Mouse (Mus musculus): ENCODE measurements around the gene Aldh1a2. TPM values are rescaled to one million over a fixed set of nuclear protein-coding genes. Genes with fewer than 3 reads are reported as not detected.

The Aldh1a2 gene
- 10 to 100 TPM; 11.3 to 11.5 TPM for total RNA-seq (2021)

- intact Hi-C loops (cut with DNase I): loop anchor here (10.0 kb wide), 3 partner anchors 139 to 399 kb away; no protein-coding TSS in a partner anchor
- peak; percentile 72 for DNase-seq
These were observed at the start of gene Aldh1a2 for GRCm38 (mm10) chr9:71215248-71216035. TSS of gene Aldh1a2 (plus strand) at chr9:71215789.

DNA sequence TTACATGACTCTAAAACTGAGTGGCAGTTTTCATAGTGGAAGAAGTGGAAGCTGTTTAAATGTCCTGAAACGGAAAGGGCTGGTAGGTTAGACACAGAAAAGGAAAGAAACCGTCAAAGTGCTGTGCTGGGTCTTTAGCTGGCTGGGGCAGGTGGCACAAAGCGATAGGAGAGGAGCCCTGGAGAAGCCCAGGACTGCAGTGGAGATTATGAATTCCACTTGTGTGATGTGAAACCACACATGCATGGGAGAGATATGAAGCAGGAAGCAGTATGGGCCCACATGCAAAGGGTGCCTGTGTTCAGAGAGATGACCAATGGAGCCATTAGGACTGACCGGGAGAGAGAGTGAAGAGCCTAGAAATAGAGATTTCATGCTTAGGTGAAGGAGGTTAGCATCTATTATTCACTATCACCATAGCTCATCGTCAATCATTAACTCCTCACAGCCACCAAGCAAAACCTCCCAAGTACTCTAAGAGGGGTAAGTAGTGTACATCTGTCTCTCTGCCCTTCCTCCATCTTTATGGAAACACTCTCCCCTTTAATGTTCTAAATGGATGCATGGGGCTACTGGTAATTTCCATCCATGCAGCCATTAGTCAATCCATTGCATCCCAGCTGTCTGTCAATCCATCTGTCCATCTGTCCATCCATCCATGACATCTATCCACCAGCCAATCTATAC lies 49.4 kb upstream of the Aldh1a2 start:
- DNase-seq: no peak
- intact Hi-C loops (cut with DNase I): no loop called here

- no peak for DNase-seq
- intact Hi-C loops (cut with DNase I): no loop called here
These were observed 48.6 kb upstream of the Aldh1a2 start for GRCm38 (mm10) chr9:71166871-71167465.

DNA sequence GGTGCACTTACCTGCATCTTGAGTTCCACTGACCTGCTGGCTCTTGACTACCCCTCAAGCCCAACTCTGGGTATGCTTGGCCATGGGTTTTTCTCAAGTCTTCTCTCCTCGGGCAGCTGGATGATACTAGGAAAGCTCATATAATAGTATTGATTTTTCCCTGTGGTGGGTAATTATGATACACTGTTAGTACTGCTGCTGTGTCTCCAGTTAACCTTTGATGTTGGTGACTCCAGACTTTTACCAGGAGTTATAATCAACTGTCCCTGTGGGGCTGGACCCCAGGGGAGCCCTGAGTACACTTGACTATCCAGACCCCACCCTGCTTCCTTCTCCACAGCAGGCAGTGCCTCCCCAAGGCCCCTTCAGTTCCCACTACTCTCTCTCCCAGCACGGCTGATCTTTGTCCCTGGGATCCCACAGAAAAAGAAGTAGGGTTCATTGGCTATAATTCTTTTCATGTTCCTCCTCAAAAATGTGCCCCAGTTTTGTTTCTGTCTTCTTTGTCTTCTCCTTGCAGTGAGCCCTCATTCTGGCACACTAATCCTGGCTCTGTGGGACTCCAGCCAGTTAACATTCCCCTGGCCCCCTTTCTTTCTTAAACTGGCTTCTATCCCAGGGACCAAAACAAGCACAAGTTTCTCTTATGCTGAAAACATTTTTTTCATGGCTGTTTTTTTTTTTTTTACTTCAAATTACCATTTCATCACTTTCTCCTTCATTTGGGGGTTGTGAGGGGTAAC lies 47.9 kb upstream of the Aldh1a2 start:
- intact Hi-C loops (cut with DNase I): no loop called here
- DNase-seq: peak; percentile 38

DNA sequence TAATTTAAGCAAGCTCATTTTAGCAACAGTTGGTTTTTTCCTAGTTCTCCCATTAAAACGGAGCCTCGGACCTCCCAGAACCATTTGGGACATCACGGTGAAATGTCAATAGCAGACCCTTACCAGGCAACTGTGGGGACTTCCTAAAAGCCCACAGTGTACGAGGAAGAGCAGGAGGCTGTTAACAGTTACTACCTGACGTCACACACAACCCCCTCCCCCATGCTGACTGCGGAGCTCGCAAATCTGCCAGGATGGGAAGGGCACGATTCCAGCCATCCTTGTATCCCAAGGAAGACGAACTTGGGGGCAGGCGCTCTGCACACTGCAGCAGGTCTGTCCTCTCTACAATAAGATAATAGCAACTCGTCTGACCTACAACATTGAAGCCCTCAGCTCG lies 47.1 kb upstream of the Aldh1a2 start, which contains the start of gene Aqp9:
TSS of gene Aqp9 (minus strand) at position 172 of the 400 bp plus-strand sequence.
- peak; percentile 33 for DNase-seq

DNA sequence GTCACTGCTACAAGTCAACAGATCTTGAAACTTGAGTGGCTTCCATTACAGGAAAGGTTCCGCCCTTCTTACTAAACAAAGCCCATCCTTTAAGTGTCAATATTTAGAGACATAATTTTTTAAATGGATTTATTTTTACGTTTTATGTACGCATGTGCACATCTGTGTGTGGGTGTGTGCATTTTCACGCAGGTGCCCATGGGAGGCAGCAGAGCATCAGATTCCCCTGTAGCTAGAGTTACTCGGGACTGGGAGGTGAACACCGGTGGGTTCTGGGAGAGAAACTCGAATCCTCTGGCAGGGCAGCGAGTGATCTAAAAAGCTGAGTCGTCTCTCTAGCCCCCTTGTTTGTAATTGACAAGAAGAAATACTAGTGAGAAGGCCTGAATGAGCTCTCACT lies 42.1 kb upstream of the Aldh1a2 start:
- intact Hi-C loops (cut with DNase I): no loop called here

More for the DNA sequence above, 47.1 kb upstream of the Aldh1a2 start, which contains the start of gene Aqp9:
- intact Hi-C loops (cut with DNase I): no loop called here

DNA sequence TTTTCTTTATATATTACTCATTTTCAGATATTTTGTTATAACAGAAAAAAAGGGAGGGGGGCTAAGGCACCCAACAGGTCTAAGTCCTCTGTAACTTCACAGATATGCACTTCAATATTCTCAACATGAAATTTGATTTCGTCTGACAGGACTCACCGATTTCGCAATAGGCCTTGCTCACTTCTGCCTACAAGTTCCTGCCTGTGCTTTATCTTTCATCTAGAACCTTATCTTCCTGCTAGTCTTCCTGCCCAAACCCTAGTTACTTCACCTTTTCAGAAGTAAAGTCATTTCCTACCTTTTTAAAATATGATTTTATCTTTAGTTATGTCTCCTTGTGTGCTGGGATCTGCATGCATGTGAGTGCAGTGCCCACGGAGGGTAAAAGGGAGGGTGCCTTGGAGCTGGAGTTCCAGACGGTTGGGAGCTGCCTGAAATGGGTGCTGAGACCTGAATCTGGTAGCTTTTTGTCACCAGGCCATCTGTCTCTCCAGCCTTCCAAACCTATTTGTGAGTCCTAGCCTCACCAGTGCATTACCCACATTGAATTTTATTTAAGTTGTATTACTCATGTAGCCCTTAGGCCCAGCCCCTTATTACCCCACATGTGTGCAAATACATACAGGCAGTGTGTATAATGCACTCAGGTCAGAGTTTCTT lies 41.1 kb upstream of the Aldh1a2 start:
- intact Hi-C loops (cut with DNase I): no loop called here
- DNase-seq: no peak

More for the DNA sequence above, 42.1 kb upstream of the Aldh1a2 start:
- no peak for DNase-seq

GRCm38 (mm10) chr9:71175686-71176085 lies 39.9 kb upstream of the Aldh1a2 start:
- no peak for DNase-seq
- intact Hi-C loops (cut with DNase I): no loop called here

DNA sequence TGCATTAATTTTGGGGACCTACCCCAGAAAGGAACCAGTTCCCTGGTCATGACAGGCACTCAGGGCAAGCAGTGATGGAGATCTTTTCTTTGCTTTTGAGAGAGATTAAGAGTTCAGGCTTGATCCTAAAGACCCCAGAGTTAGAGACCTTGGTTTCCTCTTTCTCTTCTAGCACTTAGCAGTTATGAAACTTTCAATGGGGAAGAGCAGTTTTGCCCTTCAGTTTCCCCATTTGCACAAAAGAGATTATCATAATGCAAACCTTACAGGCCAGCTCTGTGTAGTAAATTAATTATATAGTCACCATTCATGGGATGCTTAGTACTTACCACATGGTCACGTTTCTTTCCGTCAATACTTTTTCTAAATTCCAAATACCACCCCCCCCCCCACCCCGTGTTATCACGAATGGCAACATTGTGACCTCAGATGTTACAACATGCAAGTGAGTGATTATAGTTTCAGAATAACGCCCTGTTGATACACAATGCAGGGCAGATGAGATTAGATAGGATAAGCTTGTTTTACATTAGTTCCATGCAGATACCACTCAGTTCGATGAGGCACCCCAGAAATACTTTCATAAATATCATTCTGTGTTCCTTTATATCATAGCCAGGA lies 36.2 kb upstream of the Aldh1a2 start:
- intact Hi-C loops (cut with DNase I): no loop called here
- DNase-seq: no peak

DNA sequence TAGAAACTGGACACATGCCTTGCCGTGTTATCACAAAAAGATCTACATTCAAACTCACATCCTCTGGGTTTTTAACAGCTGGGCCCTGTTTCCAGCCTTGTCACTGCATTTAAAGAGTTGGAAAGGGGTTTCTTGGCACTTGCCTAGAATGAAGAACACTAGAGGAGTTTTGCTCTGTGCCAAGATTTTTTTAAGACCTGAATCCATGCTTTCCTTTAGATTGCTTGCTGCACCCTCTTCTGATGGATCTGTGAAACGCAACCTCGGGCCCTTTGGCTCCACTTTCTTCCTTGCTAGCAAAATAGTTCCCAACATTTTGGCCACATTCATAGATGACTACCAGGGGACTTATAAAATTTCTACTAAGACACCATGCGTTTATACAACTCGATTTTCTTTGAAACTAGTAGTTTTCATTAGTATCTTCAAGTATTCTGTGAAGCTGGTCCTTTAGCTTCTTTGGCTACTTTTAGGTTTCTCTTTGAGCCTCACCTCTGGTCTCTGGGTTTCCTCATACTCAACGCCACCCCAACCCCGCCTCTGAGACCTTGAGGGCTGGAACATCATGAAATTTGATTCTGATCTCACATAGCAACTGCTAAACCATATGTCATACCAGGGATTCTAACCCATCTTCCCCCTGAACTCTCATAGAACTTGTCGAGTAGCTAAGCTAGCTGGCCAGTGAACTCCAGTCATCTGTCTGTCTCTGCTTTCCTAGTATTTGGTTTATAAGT lies 35.5 kb upstream of the Aldh1a2 start:
- no peak for DNase-seq
- intact Hi-C loops (cut with DNase I): loop anchor here (10.0 kb wide), 1 partner anchor 45 kb away; no protein-coding TSS in a partner anchor

- intact Hi-C loops (cut with DNase I): loop anchor here (10.0 kb wide), 1 partner anchor 50 kb away; no protein-coding TSS in a partner anchor
These were observed 30.3 kb upstream of the Aldh1a2 start for GRCm38 (mm10) chr9:71185285-71185684.

GRCm38 (mm10) chr9:71185823-71186222 lies 29.8 kb upstream of the Aldh1a2 start:
- DNase-seq: no peak
- intact Hi-C loops (cut with DNase I): loop anchor here (10.0 kb wide), 1 partner anchor 51 kb away; no protein-coding TSS in a partner anchor

More at GRCm38 (mm10) chr9:71185285-71185684, 30.3 kb upstream of the Aldh1a2 start:
- no peak for DNase-seq

GRCm38 (mm10) chr9:71187396-71187795 lies 28.2 kb upstream of the Aldh1a2 start:
- intact Hi-C loops (cut with DNase I): loop anchor here (10.0 kb wide), 1 partner anchor 53 kb away; no protein-coding TSS in a partner anchor
- DNase-seq: no peak

DNA sequence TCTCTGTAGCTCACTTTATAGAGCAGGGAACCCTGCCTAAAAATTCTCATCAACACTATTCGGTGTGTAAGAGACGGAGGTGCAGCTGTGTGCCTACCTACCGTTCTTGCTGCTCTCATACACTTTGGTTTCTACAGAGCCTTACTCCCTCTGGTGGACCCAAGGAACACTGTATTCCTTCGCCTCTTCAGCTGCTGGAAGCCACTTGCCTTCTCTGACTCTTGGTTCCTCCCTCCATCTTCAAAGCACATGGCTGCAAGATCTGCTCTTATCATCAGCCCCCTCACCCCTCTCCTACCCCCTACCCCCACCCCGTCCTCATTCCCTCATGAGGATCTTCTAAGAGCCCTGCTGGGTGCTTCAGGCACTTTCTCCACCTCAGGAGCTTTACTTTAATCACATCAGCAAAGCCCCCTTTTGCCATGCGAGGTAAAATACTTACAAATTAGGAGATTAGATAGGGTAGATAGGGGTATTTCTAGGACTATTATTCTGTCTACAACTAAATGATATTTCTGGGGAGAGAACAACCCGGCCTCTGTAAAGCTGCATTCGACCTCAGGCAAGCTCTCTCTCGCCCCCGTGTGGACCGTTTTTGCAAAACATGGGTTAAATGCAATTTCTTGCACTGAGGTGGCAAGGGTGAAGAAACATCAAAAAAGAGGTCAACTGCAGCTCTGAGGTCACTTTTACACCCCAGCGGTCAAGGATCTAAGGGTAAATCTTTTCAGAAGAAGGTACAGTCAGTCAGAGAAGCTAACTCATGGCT lies 26.8 kb upstream of the Aldh1a2 start:
- intact Hi-C loops (cut with DNase I): loop anchor here (10.0 kb wide), 1 partner anchor 54 kb away; no protein-coding TSS in a partner anchor
- DNase-seq: peak; percentile 68

DNA sequence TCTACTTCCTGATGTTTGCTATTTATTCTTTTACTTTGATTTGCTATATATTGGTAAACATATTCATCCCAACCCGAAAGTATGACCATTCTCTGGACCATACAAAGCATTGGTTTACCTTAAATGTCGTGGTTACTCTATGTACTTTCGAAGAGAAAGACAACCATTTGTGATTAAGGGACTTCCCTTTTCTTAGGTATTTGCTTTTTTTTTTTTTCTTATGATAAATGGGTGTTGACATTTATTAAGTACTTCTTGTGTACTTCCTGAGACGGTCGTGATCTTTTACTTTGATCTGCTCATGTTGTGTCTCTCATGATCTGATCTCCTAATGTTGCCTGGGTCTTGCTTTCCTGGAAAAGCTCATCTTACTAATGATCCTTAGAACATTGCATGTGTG lies 16.8 kb upstream of the Aldh1a2 start:
- intact Hi-C loops (cut with DNase I): no loop called here
- DNase-seq: no peak

DNA sequence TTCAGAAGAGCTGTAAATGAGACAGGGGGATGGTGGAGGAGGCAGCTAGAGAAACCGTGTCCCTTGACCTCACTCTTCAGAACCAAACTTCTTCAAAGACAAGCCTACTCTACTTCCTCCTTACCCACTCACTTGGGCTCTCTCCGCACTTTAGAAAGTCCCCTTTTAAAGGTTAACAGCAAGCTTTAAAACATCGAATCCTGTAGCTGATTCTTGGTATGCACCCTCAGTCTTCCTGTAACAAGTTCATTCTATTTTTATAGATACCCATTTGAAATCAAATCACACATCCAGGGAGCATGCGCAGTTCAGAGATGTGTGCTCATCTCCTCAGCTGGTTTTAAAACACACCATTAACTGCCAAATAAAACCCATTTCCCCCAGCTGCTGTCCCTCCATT lies 13.3 kb upstream of the Aldh1a2 start:
- DNase-seq: no peak
- intact Hi-C loops (cut with DNase I): no loop called here

DNA sequence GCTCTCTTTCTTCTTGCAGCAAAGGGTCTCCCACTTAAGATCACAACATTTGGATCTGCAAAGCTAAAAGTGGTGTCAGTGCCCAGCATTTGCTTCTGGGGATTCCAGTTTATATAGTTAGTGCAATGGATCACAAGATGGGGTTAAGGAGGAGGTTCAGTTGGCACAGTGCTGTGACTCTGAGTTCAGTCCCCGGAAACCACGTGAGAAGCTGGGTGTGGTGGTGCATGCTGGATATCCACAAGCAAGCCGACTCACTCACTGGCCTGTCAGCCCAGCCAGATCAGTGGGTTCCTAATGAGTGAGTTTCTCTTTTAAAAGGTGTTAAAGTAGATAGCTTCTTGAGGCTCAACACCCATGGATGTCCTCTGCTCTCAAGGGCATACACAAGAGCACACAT lies 6.3 kb upstream of the Aldh1a2 start:
- intact Hi-C loops (cut with DNase I): no loop called here
- DNase-seq: no peak

DNA sequence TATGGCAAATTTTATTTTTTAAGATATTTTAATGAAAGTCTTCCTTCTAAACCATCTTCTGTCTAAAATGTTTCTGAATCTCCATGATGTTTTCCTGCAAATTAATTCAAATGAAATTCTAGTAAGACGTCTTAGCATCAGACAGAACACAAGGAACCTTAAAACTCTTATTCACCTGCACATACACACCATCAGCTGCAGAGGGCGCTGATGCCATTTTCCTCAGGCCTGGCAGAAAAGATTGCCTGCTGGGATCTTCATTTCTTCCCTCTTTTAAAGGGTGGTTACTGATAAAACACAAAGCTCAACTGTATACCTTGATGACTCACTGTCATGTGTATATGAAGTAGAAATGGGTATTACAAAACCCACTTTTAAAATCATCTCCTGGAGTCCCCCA lies 4.7 kb upstream of the Aldh1a2 start:
- intact Hi-C loops (cut with DNase I): loop anchor here (10.0 kb wide), 3 partner anchors 144 to 404 kb away; no protein-coding TSS in a partner anchor

More for the DNA sequence above, 4.7 kb upstream of the Aldh1a2 start:
- peak; percentile 21 for DNase-seq
